Mouse (Mus musculus) cerebellum, adult 9-10 months (tissue): Measurements from ENCODE around the gene Gak.
A peak's percentile ranks its signal among the peaks of the same experiment; 100 is the strongest.

Source experiments
- DNase-seq: peaks from one replicate; pipeline ENCODE4 v3.0.0; 2022

Gene Gak

GRCm38 (mm10) chr5:108581361-108581891, 48.1 kb downstream of the Gak start:
- peak; percentile 85 for DNase-seq

GRCm38 (mm10) chr5:108573054-108573453, 56.5 kb downstream of the Gak start:
- no peak for DNase-seq

- no peak for DNase-seq
Measured at GRCm38 (mm10) chr5:108570991-108571390, 58.6 kb downstream of the Gak start.

- DNase-seq = no peak
Measured at GRCm38 (mm10) chr5:108567104-108567503, 62.5 kb downstream of the Gak start.

GRCm38 (mm10) chr5:108566523-108566922, 63.0 kb downstream of the Gak start:
- no peak for DNase-seq

- DNase-seq = no peak
Measured at GRCm38 (mm10) chr5:108565381-108565780, 64.2 kb downstream of the Gak start.

GRCm38 (mm10) chr5:108564346-108564745, 65.2 kb downstream of the Gak start:
- DNase-seq = no peak

- no peak for DNase-seq
Measured at GRCm38 (mm10) chr5:108562483-108562882, 67.1 kb downstream of the Gak start.

GRCm38 (mm10) chr5:108556986-108557385, 72.6 kb downstream of the Gak start:
- no peak for DNase-seq

- no peak for DNase-seq
Measured at GRCm38 (mm10) chr5:108554041-108554440, 75.5 kb downstream of the Gak start.

GRCm38 (mm10) chr5:108550207-108550594, 79.4 kb downstream of the Gak start:
- no peak for DNase-seq

- DNase-seq = peak; percentile 84
Measured at GRCm38 (mm10) chr5:108549489-108550206, 79.9 kb downstream of the Gak start, which contains the start of gene Cplx1. Gene Cplx1 (minus strand): TSS chr5:108550024.

GRCm38 (mm10) chr5:108549137-108549488, 80.4 kb downstream of the Gak start:
- peak; percentile 54 for DNase-seq

GRCm38 (mm10) chr5:108547636-108548035, 81.9 kb downstream of the Gak start:
- DNase-seq = peak; percentile 58

GRCm38 (mm10) chr5:108543516-108544291, 85.9 kb downstream of the Gak start:
- DNase-seq = peak; percentile 53

- no peak for DNase-seq
Measured at GRCm38 (mm10) chr5:108534188-108534587, 95.4 kb downstream of the Gak start.

- DNase-seq = no peak
Measured at GRCm38 (mm10) chr5:108522597-108522996, 107.0 kb downstream of the Gak start.

GRCm38 (mm10) chr5:108521896-108522295, 107.7 kb downstream of the Gak start:
- no peak for DNase-seq

GRCm38 (mm10) chr5:108521016-108521415, 108.5 kb downstream of the Gak start:
- peak; percentile 30 for DNase-seq

GRCm38 (mm10) chr5:108520153-108520552, 109.4 kb downstream of the Gak start:
- no peak for DNase-seq
